Mouse (Mus musculus) thymus, postnatal 14 days (tissue): Measurements from ENCODE around the gene Paqr4.

ENCODE experiments used
- DNase-seq: peaks from one replicate; pipeline ENCODE4 v3.0.0; 2021

Gene Paqr4

DNA sequence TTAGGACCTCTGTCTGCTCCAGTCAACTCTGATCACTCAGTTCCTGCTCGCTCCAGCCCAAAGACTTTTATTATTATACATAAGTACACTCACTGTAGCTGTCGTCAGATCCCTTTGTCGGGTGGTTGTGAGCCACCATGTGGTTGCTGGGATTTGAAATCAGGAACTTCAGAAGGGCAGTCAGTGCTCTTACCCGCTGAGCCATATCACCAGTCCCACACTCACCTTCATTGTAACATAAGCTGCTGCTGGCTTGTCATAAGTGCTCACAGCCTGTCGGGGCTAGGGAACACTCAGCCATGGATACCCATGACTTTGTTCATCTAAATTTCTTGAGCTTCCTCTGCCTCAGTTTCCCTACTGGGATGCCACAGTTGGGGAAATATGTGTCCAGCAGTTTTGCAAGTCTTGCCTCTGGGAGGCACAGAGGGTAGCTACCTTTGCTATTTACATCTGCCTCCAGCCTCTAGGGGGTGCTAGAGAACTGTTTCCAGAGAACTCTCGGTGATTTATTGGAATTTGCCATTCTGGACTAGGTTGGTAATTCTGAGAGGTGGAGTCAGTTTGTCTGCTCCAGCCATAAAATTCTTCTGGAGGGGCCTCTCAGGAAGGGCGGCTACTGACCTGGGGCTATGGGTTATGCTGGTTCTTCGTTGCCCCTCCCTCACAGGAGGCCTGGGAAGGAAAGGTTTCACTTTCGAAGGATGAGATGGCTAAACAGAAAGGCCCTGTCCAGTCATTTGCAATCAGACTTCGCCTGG is 8.1 kb upstream of the Paqr4 start:
- DNase-seq: peak; percentile 75

DNA sequence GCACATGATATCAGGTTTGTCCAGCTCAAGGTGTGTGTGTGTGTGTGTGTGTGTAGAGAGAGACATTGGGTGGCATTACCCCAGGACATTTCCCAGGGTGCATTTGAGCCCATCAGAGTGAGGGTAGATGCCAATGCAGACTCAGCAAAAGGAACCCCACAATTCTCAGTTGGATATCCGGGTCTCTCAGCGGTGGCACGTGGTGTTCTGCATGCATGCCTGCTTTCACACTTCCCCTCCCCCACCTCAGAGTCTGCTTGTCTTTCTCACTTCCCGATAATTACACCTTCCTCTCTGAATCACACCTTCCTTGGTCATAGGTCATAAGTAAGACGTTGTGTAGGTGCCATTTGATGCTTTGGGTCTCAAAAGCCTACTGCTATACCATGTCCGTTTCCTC is 7.4 kb upstream of the Paqr4 start:
- peak; percentile 30 for DNase-seq

DNA sequence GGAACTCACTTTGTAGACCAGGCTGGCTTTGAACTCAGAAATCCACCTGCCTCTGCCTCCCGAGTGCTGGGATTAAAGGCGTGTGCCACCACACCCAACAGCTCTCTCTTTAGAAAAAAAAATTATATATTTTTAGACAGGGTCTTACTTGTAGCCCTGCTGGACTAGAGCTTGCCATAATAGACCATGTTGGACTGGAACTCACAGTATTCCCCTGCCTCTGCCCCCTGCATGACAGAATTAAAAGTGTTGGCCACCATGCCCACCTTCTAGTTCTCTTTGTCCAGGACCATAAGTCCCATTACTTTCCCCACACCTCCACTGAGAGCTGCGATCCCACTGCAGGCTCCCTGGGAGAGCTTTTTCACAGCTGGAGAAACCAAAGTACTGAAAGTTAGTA is 6.8 kb upstream of the Paqr4 start:
- no peak for DNase-seq

DNA sequence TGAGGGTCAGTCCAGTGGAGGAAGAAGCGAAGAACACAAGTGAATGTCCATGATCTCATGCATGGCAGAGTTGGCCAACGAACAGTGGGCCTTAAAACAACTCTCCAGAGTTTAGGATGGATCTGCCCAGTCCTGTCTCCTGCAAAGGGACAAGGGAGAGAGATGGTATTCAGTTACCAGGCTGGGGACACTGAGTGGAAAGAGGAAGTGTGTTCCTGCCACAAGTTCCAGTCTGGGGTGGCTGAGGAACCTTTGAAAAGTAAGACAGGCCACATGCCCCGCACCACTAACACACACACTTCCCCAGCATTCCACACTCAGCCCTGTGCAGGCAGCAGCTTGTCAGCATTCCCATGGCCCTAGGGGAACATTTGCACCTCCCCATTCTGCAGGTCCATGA is 6.1 kb upstream of the Paqr4 start:
- DNase-seq: no peak

DNA sequence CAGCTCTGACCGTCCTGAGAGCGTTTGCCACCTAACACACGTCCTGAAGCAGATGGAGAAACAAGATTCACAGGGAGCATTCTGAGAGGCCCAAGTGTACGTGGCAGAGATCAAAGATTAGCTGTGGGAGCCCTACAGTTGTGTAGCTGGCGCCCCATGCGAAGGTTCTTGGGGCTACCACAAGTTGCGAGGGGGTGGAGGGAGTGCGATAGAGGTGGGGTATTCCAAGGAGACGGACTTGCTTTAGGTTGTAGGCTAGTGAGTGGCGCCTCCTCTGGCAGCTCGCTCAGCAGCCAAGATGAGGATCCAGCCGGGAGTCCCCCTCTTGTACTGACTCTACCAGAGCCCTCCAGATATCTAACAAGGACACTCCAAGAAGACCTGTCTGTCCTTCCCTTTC is 5.6 kb upstream of the Paqr4 start:
- DNase-seq: peak; percentile 37

DNA sequence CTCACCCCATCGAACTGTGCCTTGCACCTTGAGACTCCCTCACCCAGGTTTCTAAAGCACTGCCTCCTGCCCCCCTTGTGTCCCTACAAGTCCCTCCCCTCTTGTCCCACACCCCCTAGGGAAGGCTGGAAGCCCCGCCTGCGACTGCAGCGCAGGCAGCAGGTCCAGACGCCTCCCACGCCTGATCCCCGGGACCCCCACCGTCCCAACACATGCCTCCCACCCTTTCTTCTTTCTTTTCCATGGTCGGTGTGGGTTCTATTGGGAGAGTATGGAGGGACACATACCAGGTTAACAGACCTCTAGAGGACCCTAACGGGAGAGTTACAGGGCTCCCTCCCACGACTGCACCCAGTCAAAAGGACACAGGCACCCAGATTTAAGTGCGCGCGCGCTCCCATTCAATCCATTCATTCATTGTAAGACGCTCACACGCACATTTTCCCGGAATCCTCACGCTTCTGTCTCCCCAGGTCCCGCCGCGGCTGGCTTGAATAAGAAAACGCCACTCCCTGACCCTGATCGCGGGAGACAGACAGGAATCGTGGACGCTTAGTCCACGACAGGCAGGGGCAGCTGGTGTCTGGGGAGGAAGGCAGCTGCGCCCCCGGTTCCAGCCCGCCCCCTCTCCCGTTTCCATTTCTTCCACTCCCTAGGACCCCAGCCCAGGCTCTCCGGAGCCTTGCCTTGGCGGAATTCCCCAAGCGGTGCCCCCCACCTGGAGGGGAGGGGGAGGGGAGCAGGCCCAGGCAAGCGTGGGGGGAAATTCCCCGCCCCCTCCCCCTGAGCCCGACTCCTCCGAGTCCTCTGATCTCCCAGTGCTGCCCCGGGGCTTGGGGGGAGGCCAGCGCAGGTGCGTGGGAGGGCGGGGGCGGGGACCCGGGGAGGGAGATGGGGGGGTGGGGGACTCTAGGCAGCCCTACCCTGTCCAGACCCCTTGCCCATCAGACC is 4.9 kb upstream of the Paqr4 start, which contains the start of gene Kremen2:
Gene Kremen2, minus strand, starts transcription at position 533 of the 951 bp plus-strand sequence.
- peak; percentile 60 for DNase-seq

DNA sequence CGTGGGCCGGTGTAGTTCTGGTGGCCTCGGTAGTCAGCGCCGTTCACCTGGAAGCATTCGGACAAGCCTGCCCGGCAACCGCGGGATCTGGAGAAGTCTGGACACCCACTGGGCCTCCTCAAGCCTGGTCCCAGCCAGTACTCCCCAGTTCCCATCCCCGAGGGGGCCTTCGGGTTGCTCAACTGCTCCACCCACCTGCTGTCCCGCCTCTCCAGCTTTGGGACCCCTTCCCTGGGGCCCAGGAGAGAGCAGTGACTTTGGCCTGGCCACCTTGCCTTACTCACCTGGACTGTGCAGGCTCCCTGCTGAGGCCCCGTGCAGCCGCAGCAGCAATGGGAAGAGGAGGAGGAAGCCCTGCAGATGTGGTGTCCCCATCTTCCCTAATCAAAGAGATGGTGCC is 4.0 kb upstream of the Paqr4 start:
- DNase-seq: no peak

DNA sequence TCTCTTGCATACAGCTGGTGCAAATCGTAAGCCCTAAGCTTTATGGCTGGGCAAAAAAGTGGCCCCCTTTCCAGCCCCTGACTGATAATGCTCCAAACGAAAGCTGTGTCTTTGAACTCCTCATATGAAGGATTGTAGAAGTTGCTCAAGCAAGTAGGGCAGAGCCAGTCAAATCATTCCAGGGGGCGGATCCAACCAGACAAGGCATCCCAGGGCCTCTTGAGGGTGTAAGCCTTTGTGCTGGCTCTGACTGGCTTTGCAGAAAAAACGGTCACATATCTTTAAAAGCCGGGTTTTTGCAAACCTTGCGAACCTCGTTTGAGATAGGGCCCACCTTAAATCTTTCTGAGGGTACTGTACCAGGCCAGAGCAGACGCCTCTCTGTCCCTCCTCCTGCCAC is 3.4 kb upstream of the Paqr4 start:
- no peak for DNase-seq

DNA sequence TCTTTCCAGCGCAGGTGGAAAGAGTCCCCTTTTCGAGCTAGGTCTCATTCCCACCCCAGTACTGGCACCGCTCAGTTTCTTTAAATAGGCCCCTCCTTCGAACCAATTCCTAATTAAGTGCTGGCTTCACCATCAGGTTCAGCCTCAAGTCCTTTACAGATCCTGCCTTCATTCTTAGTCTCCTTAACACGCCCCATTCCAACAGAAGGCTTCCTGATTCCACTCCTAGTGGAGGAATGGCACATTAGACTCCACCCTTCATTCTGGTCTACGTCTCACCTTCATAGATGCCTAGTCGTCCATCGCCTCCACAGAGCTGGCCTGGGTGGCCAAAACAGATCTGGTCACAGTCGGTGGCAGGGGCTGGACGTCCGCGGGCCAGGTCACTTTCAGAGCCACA is 2.3 kb upstream of the Paqr4 start:
- no peak for DNase-seq

DNA sequence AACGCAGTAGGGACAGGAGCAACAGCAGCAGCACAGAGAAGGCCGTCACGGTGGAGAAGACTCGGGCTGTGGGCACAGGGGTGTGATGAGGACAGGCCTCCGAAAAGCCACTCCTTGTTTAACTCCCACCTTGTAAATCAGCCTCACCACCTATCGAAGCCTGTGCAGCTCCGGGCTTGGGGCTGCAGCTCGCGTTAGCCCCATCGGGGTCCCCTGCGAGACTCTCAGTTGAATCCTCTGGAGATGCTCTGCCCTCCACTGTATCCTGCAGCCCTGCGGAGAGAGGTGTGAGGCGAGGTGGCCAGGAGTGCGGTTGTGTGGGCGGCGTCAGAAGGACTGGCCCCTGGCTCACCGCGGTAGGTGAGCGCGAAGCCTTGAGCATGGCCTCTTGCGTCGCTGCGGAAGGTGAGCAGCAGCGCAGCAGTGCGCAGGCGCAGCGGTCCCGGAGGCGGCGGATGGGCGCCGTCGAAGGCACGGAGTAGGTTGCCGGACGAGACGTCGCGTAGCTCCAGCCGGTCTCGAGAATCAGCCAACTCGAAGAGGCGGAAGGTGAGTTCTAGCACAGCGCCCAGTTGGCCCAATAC is 1.6 kb upstream of the Paqr4 start:
- DNase-seq: peak; percentile 65

DNA sequence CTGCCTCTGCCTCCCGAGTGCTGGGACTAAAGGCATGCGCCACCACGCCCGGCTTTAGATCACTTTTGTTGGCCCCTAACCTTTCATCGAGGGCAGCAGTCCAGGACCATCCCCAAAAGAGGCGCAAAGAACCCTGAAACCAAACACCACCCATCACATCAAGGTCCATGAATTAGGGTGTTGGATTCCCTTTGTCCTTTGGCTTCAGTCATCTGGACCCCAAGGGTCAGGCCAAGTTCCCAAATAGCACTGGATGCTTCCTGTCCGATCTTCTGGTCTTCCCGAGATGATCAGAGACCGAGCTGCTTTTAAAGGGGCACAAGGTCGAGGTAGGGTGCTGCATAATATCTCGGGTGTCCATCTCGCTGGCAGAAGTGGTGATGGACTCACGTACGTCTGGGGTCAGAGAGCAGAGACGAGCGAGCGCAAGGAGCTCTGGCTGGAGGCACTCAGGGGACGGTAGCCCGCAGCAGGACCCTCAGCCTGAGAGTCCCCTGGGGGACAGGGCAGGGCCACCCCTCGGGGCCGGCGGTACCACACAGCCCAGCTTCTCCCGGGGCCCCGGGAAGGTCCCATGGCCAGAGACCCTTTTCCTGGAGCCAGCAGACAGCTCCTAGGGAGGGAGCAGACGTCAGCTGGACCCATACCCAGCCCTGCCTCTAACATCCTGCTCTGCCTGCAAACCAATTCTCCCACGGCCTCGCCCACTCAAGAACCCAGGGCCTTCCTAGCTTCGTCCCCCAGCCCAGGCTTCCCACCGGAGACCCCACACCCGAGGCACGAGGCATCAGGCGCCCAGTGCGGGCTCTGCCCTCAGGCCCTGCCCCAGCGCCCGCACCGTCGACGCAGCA is 917 bp upstream of the Paqr4 start:
- DNase-seq: no peak

DNA sequence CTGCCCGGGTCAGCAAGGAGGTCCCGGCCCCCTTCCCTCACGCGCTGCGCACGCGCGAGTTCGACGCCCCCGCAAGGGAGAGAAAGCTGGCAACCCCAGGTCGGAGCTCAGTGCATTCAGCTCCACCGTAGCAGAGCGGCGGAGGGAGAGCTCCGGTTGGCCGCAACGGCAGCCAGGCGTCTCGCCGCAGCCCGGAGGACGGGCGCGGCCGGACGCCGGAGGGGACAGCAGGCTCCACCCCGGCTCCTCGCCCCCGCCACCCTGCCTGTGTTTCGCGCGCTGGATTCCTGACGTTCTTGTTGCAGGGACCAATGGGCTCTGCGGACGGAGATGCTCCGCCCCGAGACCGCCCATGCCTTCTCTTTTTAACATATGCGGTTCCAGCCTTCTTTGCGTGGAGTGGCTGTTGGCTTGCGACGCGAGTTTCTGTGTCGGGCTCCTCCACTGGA is 507 bp downstream of the Paqr4 start:
- peak; percentile 75 for DNase-seq

DNA sequence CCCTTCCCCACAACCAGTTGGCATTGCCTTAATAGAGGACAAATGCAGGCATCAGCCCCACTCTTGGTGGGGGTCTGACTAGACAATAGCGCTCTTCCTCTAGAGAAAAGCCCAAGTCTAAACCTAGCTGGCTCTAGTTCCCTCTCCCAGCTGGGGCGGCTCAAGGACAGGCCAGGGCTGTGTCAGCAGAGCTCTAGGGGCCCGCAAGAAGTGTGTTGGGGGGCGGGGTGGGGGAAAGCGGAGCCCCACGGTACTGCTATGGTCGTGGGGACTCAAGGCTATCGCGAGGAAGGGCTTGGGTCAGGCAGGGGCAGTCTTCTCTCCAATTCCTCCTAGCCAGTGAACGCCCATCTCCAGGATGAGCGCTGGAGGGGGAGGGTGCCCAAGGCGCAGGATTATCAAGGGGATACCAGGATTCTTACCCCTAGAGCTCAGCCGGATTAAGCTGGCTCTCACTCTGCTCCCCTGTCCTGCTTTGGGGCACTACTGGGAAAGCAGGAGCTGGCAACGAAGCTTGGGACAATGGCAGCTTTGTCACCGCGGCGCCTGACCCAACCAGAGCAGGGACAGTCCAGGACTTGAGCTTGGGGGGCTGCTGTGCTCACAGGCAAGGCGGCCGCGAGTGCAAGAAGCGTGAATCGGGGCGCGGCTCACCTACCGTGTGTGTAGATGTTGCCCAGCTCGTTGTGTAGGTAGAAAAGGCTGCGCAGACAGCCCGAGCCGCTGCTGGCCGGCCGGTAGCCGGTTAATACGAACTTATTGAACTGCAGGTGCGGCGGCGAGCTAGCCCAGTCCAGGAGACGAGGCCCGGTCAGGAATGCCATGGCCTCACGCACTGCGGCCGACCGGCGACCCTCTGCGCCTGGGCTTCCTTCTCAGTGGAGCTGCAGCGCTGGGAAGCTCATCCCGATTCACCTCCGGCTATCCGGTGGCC is 1.2 kb downstream of the Paqr4 start:
- DNase-seq: no peak

DNA sequence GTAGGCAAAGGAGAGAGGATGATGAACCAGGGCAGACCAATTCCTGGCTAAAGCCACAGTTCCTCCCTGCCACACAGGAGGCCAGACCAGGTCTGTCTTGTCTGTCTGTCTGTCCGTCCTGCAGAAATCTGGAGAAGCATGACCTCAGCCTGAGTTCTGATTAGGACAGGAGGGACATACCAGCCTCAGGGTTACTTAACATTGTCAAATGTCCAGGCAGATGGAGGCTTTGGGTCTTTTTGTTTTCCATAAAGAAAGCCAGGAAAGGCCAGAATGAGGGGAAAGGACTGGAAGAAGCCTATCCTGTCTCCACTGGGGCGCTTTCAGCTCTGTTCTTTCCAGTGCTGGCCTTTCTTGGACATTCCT is 1.8 kb downstream of the Paqr4 start:
- DNase-seq: no peak

DNA sequence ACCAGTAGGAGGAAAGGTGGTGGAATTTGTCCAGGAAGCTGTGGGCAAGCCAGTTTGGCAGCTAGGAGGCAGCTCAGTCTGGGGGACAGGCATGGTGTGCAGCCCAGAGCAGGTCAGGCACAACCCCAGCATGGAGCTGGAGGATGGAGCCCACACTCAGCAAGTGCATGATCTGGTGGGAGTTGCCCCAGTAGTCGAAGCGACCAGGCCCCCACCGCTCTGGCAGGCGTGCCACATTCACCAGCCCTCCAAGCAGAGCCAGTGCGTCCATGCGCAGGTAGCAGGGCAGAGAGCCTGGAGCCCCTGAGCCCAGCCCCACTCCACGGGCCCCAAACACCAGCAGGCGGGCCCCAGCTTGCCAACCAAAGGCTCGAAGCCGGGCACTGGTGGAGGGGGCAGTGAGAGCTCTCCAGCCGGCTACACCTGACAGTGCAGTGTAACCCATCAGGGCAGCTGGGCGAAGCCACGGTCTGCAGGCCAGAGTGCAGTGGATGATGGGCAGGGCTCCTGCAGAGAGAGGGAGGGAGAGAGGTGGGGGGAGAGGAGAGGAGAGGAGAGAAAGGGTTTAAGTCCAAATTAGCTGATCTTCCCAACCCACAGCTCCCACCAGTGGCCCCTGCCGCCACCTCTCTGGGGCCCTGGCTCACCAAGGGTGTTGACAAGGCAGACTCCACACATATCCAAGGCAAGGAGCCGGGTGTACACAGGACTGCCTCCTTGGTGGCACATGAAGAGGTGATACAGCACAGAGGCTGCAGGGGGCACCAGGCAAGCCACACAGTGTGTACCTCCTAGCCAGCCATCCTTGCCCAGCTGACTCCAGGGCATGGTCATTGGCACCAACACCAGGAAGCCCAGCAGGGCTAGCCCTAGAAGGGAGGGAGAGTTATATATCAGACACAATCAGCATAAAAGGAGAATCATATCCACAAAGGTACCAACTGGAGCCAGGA is 2.9 kb downstream of the Paqr4 start:
- DNase-seq: no peak

DNA sequence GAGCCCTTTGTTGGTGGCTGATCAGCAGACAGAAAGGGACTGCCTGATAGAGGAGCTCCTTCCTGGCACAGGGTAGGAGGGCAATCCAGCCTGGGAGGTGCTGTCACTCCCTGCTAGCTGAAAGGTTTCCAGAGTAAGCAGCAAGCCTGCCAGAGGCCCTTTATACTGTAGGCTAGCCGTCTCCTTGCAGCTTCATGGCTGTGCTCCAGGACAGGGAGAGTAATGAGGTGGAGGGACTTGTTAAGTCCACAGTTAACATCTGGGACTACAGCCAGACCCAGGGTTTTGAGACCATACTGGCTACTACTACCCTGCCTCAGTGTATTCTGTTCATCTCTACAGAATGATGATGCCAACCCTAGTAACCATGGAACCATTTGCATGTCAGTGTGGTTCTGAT is 6.3 kb downstream of the Paqr4 start:
- no peak for DNase-seq

DNA sequence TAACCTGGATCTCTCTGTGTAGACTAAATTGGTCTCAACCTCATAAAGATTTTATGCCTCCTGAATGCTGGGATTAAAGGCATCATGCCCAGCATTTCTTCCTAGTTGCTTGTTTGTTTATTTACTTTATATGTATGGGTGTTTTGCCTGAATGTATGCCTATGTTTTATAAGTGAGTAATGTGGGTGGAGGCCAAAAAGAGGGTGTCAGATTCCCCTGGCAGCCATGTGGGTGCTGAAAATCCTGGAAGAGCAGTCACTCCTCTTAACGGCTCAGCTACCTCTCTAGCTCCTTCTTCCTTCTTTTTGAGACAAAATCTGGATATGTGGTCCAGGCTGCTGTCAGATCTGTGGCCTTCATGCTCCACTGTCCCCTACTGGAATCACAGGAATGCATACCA is 10.2 kb downstream of the Paqr4 start:
- no peak for DNase-seq

DNA sequence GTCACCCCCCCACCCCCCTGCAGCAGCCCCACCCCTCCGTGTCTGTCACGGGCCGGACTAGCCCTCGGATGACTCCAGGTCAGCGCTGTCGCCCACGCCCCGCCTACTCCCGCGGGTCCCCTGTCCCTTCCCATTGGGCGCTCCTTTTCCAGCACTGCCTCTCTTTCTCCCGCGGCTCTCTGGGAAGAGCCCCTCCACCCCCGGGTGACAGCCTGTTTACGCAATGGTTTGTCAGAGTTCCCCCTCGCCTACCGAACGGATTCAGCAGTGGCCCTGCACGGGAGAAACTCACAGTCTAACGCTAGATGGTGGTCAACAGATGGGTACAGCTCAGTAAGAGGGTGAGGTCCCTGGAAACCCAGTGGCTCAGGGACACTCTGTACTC is 13.9 kb downstream of the Paqr4 start:
- no peak for DNase-seq

DNA sequence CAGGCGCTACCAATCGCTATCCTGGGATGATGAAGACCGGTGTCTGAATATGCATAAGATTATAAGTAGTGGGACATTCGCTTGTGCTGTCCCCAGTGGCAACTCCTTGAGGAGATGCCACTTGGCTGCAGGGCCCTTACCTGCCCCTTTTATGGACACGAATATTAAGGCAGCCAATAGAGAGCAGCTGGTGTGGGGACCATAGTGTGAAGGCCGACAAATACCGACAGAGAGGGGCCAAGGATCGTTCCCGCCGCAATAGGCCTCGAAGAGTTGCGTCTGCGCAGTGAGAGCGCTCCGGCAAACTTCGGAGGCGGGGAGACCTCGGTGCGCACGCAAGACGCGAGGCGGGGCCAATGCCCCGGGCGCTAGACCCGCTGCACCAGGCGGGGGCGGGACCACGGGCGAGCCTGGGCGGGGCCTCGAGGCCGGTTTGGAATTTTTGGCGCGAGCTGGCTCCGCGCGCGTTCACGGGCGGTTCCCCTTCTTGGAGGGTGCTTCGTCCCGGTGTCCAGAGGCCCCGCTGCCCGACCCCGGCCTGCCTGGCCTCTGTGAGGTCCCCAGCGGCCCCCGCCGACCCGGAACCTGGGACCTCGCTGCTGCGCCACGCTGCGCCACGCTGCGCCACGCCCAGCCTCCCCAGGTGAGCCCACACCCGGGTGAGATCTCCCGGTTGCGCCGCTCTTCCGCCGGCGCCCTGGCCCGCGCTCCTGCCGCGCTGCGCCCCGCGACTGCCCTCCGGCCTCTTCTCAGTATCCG is 14.5 kb downstream of the Paqr4 start, which contains the start of gene Pkmyt1:
Gene Pkmyt1, plus strand, starts transcription at position 338 of the 759 bp plus-strand sequence.
- DNase-seq: peak; percentile 97
